Mouse (Mus musculus): ENCODE data around the gene Mprip. TPM values are rescaled to one million over a fixed set of nuclear protein-coding genes. Genes with fewer than 3 reads are reported as not detected.

Gene Mprip
- total RNA-seq, 2 experiments from 2014 or later: 297 to 299 TPM

- Histone ChIP-seq H3K27ac (no peak overlapping the region), H3K4me3 (no peak overlapping the region)
- TF ChIP-seq CTCF (IDR thresholded peaks at IDR 0.05): no peak
- no peak for DNase-seq (ENCODE audit: extremely low spot score in 1 of 2, low spot score in 2 of 2)
- intact Hi-C loops (cut with DNase I): no loop called here
These were observed 19.0 kb downstream of the Mprip start for GRCm38 (mm10) chr11:59680111-59680510.

DNA sequence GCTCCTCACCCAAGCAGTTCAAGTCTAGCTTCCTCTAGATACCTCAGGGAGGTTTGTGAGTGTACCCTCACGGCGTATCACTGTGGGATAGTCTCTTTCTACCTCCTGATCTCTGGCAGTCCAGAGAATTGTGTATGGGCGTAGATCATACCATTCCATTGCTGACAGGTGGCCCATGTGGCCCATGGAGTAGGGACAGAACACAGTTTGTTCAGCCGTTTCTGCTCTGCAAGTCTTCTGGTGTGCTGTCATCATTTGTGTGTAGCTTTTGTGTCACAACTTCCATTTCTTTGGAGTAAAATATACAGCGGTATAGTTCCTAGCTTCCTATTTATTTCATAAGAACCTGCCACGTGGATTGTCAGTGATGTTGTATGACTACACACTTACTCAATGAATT, 23.9 kb downstream of the Mprip start:
- intact Hi-C loops (cut with DNase I): no loop called here
- TF ChIP-seq CTCF (IDR thresholded peaks at IDR 0.05): no peak

GRCm38 (mm10) chr11:59694533-59694932, 33.4 kb downstream of the Mprip start:
- TF ChIP-seq CTCF (IDR thresholded peaks at IDR 0.05): no peak
- Histone ChIP-seq H3K27ac (no peak overlapping the region), H3K4me3 (no peak overlapping the region)
- DNase-seq (ENCODE audit: extremely low spot score in 1 of 2, low spot score in 2 of 2): no peak
- intact Hi-C loops (cut with DNase I): no loop called here

More for the DNA sequence above, 23.9 kb downstream of the Mprip start:
- Histone ChIP-seq H3K4me3 (no peak overlapping the region), H3K27ac (no peak overlapping the region)
- DNase-seq (ENCODE audit: extremely low spot score in 1 of 2, low spot score in 2 of 2): no peak

- intact Hi-C loops (cut with DNase I): no loop called here
- Histone ChIP-seq H3K4me3 (no peak overlapping the region), H3K27ac (peak overlapping the region; percentile 47; the same call in 1 of the 2 replicates)
- TF ChIP-seq CTCF (IDR thresholded peaks at IDR 0.05): no peak
- DNase-seq (ENCODE audit: extremely low spot score in 1 of 2, low spot score in 2 of 2): no peak
These were observed 34.4 kb downstream of the Mprip start for GRCm38 (mm10) chr11:59695550-59695949.

DNA sequence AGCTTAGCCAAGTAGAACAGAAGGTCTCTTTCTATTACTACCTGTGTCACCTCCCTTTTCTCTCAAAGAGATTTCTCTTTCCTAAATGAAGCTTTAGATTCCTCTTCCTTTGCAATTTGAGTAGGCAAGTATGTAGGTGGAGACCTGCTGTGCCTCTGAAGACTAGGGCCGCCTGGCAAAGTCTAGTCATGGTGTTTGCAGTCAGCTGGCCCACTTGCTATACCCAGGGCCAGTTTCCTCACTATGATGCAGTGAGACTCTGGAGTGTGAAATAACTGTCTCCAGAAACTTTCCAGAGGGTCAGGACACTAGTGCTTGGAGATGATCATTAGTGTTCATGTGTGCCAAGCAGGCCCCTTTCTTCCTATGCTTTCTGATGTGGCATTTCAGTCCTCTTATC, 36.5 kb downstream of the Mprip start:
- no peak overlapping the region for H3K27ac ChIP-seq
- intact Hi-C loops (cut with DNase I): no loop called here
- H3K4me3 ChIP-seq: no peak overlapping the region
- no peak for TF ChIP-seq CTCF (IDR thresholded peaks at IDR 0.05)
- DNase-seq (ENCODE audit: extremely low spot score in 1 of 2, low spot score in 2 of 2): no peak

DNA sequence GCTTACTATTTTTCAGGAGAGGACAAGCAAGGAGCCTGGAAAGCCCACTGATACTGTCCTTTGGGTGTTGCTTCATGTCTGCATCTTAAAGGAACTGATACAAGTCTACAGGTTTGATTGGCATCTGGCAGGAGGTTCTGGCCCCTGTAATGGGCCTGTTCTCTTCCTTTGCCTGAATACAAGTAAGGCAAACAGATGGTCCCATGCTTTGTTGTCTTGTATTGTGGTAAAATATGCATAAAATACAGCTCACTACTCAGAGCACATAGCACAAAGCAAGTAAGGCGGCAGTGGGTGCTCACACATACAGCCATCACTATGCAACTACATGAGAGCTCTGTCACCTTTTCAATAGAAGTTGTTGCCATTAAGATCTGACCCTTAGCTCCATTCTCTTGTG, 39.7 kb downstream of the Mprip start:
- no peak overlapping the region for H3K4me3 ChIP-seq
- no peak for TF ChIP-seq CTCF (IDR thresholded peaks at IDR 0.05)
- peak overlapping the region; percentile 37; the same call in 1 of the 2 replicates for H3K27ac ChIP-seq
- no peak for DNase-seq (ENCODE audit: extremely low spot score in 1 of 2, low spot score in 2 of 2)
- intact Hi-C loops (cut with DNase I): no loop called here

- Histone ChIP-seq H3K4me3 (no peak overlapping the region), H3K27ac (peak overlapping the region; percentile 3; the same call in 1 of the 2 replicates)
- no peak for TF ChIP-seq CTCF (IDR thresholded peaks at IDR 0.05)
- DNase-seq (ENCODE audit: extremely low spot score in 1 of 2, low spot score in 2 of 2): no peak
- intact Hi-C loops (cut with DNase I): loop anchor here (5.0 kb wide), 1 partner anchor 43 kb away; the partner anchor contains the start of gene Mprip
These were observed 44.0 kb downstream of the Mprip start for GRCm38 (mm10) chr11:59705113-59705512.

DNA sequence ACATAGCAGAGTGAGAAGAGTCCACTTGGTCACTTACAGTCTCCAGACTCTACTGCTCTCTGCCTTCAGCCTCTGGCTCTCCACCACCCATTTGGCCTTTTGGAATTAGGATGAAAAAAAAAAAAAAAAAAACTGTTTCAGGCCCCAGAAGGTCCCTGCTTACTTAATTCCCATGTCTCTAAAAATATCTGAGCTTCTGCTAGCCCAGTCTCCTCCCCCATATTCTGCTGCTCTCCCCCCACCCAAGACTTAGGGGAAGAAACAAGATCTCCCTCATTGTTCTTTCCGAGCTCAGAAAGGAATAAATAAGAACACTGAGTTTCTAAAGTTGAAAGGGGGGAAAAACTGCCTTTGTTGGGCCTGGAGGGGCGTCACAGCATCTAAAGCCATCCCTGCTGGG, 46.4 kb downstream of the Mprip start:
- no peak for TF ChIP-seq CTCF (IDR thresholded peaks at IDR 0.05)
- Histone ChIP-seq H3K4me3 (no peak overlapping the region), H3K27ac (peak overlapping the region; percentile 94)
- intact Hi-C loops (cut with DNase I): loop anchor here (5.0 kb wide), 1 partner anchor 45 kb away; the partner anchor contains the start of gene Mprip
- DNase-seq (ENCODE audit: extremely low spot score in 1 of 2, low spot score in 2 of 2): no peak

DNA sequence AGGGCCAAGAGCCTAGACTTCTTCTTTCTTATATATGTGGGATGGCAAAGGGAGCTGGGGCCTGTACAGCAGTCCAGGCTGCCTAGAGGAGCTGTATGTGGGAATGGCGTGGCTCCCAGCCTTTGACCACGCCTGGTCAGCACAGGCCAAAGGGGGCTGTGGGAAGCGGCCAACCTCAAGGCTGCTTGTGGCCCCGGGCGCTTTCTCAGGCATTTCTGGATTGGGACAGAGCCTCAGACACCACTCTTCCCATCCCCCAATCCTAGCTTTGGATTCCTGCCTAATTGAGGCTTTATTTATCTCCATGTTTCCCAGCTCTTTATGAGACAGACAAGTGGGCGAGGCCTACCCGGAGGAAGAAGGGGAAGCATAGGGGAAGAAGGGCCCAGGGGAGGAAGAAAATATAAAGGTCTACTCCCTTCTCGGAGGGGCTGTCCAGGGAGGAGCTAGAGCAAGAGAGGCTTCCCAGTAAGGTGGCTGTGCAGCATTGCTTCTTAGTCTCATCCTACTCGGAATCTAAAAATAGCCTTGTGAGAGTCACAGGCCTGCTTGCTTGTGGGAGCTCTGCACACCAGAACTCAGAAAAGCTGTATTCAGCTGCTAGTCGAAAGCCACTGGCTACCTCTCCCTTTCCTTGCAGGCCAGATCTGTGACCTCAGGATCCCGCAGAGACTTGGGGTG, 47.0 kb downstream of the Mprip start:
- DNase-seq (ENCODE audit: extremely low spot score in 1 of 2, low spot score in 2 of 2): peak; percentile 51 to 62
- intact Hi-C loops (cut with DNase I): loop anchor here (5.0 kb wide), 1 partner anchor 46 kb away; the partner anchor contains the start of gene Mprip
- no peak overlapping the region for H3K4me3 ChIP-seq
- no peak for TF ChIP-seq CTCF (IDR thresholded peaks at IDR 0.05)
- peak overlapping the region; percentile 94 for H3K27ac ChIP-seq

- no peak for TF ChIP-seq CTCF (IDR thresholded peaks at IDR 0.05)
- DNase-seq (ENCODE audit: extremely low spot score in 1 of 2, low spot score in 2 of 2): no peak
- intact Hi-C loops (cut with DNase I): no loop called here
- H3K4me3 ChIP-seq: no peak overlapping the region
- H3K27ac ChIP-seq: 0 out of 2 replicates have a peak overlapping the region, but pooled peaks have one; percentile 8
These were observed 54.3 kb downstream of the Mprip start for GRCm38 (mm10) chr11:59715424-59715840.

DNA sequence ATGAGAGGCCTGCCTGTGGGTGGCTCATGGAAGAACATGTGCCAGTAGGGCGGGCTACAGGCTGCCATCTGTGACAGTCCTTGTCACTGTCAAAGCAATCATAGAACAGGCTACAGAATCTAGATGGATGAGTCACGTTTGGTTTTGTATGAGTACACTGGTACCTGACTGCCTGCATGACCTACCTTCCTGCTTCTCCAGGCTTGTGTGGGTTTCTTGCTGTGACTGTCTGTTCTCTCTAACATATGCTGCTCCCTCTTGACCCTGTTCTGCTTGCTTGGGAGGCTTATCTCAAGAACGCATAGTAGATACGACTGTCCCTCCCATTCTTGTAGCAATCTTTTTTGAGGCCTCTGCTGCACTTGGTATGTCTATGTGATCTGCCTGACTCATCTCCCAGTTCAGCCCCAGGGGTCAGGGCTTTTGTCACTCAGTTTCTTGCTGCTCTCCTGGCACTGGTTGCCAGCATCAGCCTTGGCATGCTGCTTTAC, 56.7 kb downstream of the Mprip start:
- no peak for TF ChIP-seq CTCF (IDR thresholded peaks at IDR 0.05)
- intact Hi-C loops (cut with DNase I): no loop called here
- Histone ChIP-seq H3K27ac (peak overlapping the region; percentile 2), H3K4me3 (no peak overlapping the region)
- DNase-seq (ENCODE audit: extremely low spot score in 1 of 2, low spot score in 2 of 2): no peak

GRCm38 (mm10) chr11:59719185-59719584, 58.1 kb downstream of the Mprip start:
- intact Hi-C loops (cut with DNase I): no loop called here

DNA sequence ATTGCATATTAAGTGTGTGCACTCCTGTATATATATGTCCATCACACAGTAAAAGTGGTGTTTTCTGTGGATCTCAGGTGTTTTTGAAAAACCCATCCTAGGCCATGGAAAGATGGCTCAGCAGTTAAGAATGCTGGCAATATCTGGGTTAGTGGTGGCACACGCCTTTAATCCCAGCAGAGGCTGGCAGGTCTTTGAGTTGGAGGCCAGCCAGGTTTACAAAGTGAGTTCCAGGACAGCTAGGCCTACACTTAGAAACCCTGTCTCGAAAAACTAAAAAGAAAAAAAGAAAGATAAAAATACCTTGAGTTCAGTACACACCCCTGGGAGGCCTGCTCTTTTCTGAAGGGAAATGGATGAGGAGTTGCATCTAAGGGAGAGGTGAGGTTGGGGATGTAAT, 60.3 kb downstream of the Mprip start:
- no peak for DNase-seq (ENCODE audit: extremely low spot score in 1 of 2, low spot score in 2 of 2)
- intact Hi-C loops (cut with DNase I): no loop called here
- no peak for TF ChIP-seq CTCF (IDR thresholded peaks at IDR 0.05)
- no peak overlapping the region for H3K27ac ChIP-seq
- no peak overlapping the region for H3K4me3 ChIP-seq

More at GRCm38 (mm10) chr11:59719185-59719584, 58.1 kb downstream of the Mprip start:
- TF ChIP-seq CTCF (IDR thresholded peaks at IDR 0.05): no peak
- no peak for DNase-seq (ENCODE audit: extremely low spot score in 1 of 2, low spot score in 2 of 2)
- no peak overlapping the region for H3K27ac ChIP-seq
- no peak overlapping the region for H3K4me3 ChIP-seq

All from left cerebral cortex, adult 2 months (tissue).